Mouse (Mus musculus): ENCODE data around the gene Tmem115. TPM values are rescaled to one million over a fixed set of nuclear protein-coding genes. Genes with fewer than 3 reads are reported as not detected.
"Not testable (repeated sequence)": the region's sequence is repeated elsewhere in the genome, so short reads cannot be mapped to it uniquely, and the experiment has no call there.

The Tmem115 gene
- polyA plus RNA-seq, 1 experiment from 2014 or later, result 17.7 TPM

- Histone ChIP-seq H3K4me3 (ENCODE audit: inconsistent target) (peak within 1 kb of the TSS; percentile 49), H3K27ac (peak within 1 kb of the TSS; percentile 91), H3K79me2 (ENCODE audit: inconsistent target) (peaks cover 24% of the 10 kb centered on the region; the same call in 1 of the 2 replicates), H3K36me3 (ENCODE audit: inconsistent target) (peaks cover 10% of the 10 kb centered on the region; the same call in 1 of the 2 replicates)
- WGBS (ENCODE audit: missing documents), result 71% methylated on average over 18 of the region's 18 CpGs
Measured at GRCm38 (mm10) chr9:107567702-107568319, 34.1 kb downstream of the Tmem115 start, which contains the start of gene Hyal2. Gene Hyal2 (plus strand): TSS chr9:107567945.

DNA sequence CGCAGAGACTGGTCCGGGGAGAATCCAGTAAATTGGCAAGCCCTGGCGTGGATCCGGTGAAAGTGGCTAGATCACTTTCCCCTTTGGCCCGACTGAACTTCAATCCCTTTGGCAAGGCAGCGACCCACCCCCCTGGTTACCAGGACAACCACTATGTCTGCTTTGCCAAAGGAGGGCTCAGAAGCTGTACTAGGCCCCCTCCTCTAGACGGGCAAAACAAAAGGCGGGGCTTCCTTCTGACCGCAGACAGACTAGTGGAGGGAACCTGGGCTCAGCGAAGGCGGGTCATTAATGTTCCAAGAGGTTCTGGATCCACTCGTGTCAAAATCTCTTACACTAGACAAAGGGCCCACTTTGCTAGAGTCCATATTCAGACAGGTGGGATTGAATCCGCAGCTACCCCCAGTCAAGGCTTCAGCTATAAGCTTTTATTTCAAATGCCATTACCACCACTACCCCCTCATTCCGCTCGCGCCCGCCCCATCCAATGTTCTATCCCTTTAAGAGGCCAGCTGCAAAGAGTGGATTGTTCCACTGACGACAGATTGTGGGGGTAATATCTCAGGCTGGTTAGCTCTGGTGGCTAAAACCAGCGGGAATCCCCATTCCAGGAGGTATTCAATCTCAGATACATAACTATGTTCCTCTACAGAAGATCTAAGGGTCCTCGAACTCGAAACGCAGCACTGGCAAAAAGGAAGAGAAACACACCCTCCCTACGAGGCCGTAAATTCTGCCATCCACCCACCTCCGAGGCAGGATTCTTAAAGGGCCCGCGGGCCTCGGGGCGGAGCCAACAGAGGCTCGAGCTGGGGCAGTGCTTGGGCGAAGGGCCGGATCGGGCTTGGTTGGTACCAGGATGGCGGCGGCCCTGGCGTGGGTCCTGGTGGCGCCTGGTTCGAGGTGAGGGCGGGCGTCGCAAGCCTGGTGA lies 34.9 kb downstream of the Tmem115 start:
- WGBS (ENCODE audit: missing documents), result 4% methylated on average over 40 of the region's 41 CpGs
- peak overlapping the region; percentile 49 for H3K4me3 ChIP-seq (ENCODE audit: inconsistent target)
- H3K27ac ChIP-seq, result peak overlapping the region; percentile 91
- peaks cover 21% of the 10 kb centered on the region; the same call in 1 of the 2 replicates for H3K79me2 ChIP-seq (ENCODE audit: inconsistent target)
- peaks cover 10% of the 10 kb centered on the region; the same call in 1 of the 2 replicates for H3K36me3 ChIP-seq (ENCODE audit: inconsistent target)

DNA sequence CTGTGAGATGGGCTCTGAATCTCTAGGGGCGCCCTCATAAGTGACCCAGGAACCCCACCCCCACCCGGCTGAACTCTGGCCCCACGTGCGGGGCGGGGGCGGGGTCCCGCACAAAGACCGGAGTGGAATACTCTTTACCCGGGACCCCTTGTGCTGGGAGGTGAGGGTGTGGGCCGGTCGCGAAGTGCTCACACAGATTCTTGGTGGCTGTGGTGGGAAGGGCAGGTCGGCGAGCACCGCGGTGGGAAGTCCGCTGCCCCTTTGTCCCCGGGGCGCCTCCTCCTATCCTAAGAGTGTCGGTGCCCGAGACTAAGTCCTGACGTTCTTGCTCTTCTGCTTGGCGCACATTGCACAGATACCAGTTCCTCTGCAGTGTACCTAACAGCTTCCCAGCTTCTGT lies 35.5 kb downstream of the Tmem115 start:
- H3K79me2 ChIP-seq (ENCODE audit: inconsistent target), result peaks cover 14% of the 10 kb centered on the region; the same call in 1 of the 2 replicates
- WGBS (ENCODE audit: missing documents), result under 1% methylated on average over 23 of the region's 23 CpGs
- peaks cover 10% of the 10 kb centered on the region; the same call in 1 of the 2 replicates for H3K36me3 ChIP-seq (ENCODE audit: inconsistent target)
- H3K27ac ChIP-seq, result peak overlapping the region; percentile 91
- peak overlapping the region; percentile 49 for H3K4me3 ChIP-seq (ENCODE audit: inconsistent target)

DNA sequence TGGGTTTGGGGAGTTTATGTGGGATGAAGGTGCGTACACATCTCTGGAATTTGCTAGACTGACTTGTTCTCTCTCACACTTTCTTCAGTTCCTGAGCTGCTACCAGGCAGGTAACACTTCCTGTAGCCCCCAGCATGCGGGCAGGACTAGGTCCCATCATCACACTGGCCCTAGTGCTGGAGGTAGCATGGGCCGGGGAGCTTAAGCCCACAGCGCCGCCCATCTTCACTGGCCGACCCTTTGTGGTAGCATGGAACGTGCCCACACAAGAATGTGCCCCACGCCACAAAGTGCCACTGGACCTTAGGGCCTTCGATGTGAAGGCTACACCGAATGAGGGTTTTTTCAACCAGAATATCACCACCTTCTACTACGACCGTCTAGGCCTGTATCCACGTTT lies 36.3 kb downstream of the Tmem115 start:
- Histone ChIP-seq H3K4me3 (ENCODE audit: inconsistent target) (peak overlapping the region; percentile 49), H3K27ac (peak overlapping the region; percentile 91; the same call in 1 of the 2 replicates), H3K79me2 (ENCODE audit: inconsistent target) (peaks cover 11% of the 10 kb centered on the region; the same call in 1 of the 2 replicates), H3K36me3 (ENCODE audit: inconsistent target) (peaks cover 10% of the 10 kb centered on the region; the same call in 1 of the 2 replicates)
- WGBS (ENCODE audit: missing documents), result 86% methylated on average over 13 of the region's 13 CpGs

GRCm38 (mm10) chr9:107570845-107571244 lies 37.1 kb downstream of the Tmem115 start:
- WGBS (ENCODE audit: missing documents), result 96% methylated on average over 20 of the region's 21 CpGs
- H3K27ac ChIP-seq, result no peak overlapping the region
- no peak overlapping the region for H3K4me3 ChIP-seq (ENCODE audit: inconsistent target)
- H3K79me2 ChIP-seq (ENCODE audit: inconsistent target), result peaks cover 11% of the 10 kb centered on the region; the same call in 1 of the 2 replicates
- peaks cover 10% of the 10 kb centered on the region; the same call in 1 of the 2 replicates for H3K36me3 ChIP-seq (ENCODE audit: inconsistent target)

- H3K79me2 ChIP-seq (ENCODE audit: inconsistent target), result peaks cover 11% of the 10 kb centered on the region; the same call in 1 of the 2 replicates
- 95% methylated on average over 22 of the region's 22 CpGs for WGBS (ENCODE audit: missing documents)
- no peak overlapping the region for H3K4me3 ChIP-seq (ENCODE audit: inconsistent target)
- H3K36me3 ChIP-seq (ENCODE audit: inconsistent target), result peaks cover 10% of the 10 kb centered on the region; the same call in 1 of the 2 replicates
- H3K27ac ChIP-seq, result no peak overlapping the region
Measured at GRCm38 (mm10) chr9:107571534-107572326, 38.0 kb downstream of the Tmem115 start.

- Histone ChIP-seq H3K27ac (no peak overlapping the region), H3K36me3 (ENCODE audit: inconsistent target) (peaks cover 10% of the 10 kb centered on the region; the same call in 1 of the 2 replicates), H3K79me2 (ENCODE audit: inconsistent target) (peaks cover 16% of the 10 kb centered on the region), H3K4me3 (ENCODE audit: inconsistent target) (no peak overlapping the region)
- WGBS (ENCODE audit: missing documents), result 92% methylated on average over 2 of the region's 2 CpGs
Measured at GRCm38 (mm10) chr9:107572327-107572662, 38.5 kb downstream of the Tmem115 start.

- 89% methylated on average over 6 of the region's 6 CpGs for WGBS (ENCODE audit: missing documents)
- not testable (repeated sequence) for H3K4me3 ChIP-seq (ENCODE audit: inconsistent target); H3K36me3 ChIP-seq (ENCODE audit: inconsistent target); H3K27ac ChIP-seq
- H3K79me2 ChIP-seq (ENCODE audit: inconsistent target), result peaks cover 31% of the 10 kb centered on the region
Measured at GRCm38 (mm10) chr9:107573774-107574173, 40.0 kb downstream of the Tmem115 start.

- peaks cover 10% of the 10 kb centered on the region; the same call in 1 of the 2 replicates for H3K36me3 ChIP-seq (ENCODE audit: inconsistent target)
- H3K4me3 ChIP-seq (ENCODE audit: inconsistent target), result no peak overlapping the region
- peaks cover 22% of the 10 kb centered on the region for H3K79me2 ChIP-seq (ENCODE audit: inconsistent target)
- WGBS (ENCODE audit: missing documents), result 96% methylated on average over 14 of the region's 14 CpGs
- H3K27ac ChIP-seq, result peak overlapping the region; percentile 54; the same call in 1 of the 2 replicates
Measured at GRCm38 (mm10) chr9:107575579-107576356, 42.0 kb downstream of the Tmem115 start.

DNA sequence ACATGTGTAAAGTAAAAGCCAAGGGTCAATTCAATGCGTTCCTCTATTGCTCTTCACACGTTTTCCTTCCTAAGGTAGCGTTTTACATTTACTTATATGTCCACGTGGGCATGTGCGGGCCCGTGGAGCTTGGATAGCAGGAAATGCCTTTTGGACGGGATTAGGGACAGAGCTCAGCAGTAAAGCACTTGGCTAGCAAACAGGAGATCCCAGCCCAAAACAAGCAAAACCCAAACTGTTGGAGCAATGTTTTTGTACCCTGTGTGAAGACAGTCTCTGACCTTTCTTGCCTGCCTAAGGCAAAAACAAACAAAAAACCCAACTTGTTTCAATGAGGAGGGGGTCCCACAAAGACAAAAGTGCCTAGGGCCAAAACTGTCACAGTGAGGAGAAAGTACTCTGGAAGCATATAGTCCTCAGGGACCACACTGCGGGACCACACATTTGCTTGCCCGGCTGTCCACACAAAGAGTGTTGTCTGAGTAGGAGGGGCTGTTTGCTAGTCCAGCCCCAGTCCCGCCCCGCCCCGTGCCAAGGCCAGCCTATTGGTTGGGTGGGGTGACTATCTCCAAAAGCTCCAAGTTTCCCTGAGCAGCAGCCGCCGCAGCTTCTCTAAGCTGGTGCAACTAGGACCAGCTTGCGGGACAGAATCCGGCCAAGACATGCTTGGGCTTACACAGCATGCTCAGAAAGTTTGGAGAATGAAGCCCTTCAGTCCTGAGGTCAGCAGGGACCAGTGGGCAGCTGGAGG lies 42.8 kb downstream of the Tmem115 start, which contains the start of gene Hyal1:
Gene Hyal1 (plus strand): TSS at position 571 of the 751 bp plus-strand sequence.
- Histone ChIP-seq H3K36me3 (ENCODE audit: inconsistent target) (peaks cover 10% of the 10 kb centered on the region; the same call in 1 of the 2 replicates), H3K27ac (peak within 1 kb of the TSS; percentile 95), H3K4me3 (ENCODE audit: inconsistent target) (peak within 1 kb of the TSS; percentile 60), H3K79me2 (ENCODE audit: inconsistent target) (peaks cover 29% of the 10 kb centered on the region)
- 54% methylated on average over 16 of the region's 16 CpGs for WGBS (ENCODE audit: missing documents)

DNA sequence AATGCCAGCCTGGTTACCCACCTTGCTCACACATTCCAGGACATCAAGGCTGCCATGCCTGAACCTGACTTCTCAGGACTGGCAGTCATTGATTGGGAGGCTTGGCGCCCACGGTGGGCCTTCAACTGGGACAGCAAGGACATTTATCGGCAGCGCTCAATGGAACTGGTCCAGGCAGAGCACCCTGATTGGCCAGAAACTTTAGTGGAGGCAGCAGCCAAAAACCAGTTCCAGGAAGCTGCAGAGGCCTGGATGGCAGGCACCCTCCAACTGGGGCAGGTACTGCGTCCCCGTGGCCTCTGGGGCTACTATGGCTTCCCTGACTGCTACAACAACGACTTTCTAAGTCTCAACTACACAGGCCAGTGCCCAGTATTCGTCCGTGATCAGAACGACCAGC lies 44.1 kb downstream of the Tmem115 start:
- Histone ChIP-seq H3K79me2 (ENCODE audit: inconsistent target) (peaks cover 29% of the 10 kb centered on the region), H3K4me3 (ENCODE audit: inconsistent target) (peak overlapping the region; percentile 60), H3K36me3 (ENCODE audit: inconsistent target) (no peaks in the 10 kb centered on the region), H3K27ac (peak overlapping the region; percentile 95)
- WGBS (ENCODE audit: missing documents), result 93% methylated on average over 10 of the region's 10 CpGs

DNA sequence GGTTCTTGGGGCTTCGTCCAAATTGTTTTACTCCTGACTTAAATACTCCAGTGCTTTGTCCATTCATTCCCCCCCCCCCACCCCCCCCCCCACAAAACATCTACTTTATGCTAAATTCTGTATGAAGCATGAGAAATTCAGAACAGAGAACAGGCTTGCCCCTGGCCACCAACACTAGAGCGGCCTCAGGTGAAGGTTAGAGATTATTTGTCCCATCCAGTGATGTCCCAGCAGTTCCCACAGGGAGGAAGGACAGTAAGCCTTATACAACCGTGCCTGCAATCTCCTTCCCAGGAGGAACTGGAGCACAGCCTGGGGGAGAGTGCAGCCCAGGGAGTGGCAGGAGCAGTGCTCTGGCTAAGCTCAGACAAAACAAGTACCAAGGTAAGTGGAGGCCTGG lies 44.8 kb downstream of the Tmem115 start, which contains the start of gene Naa80:
Gene Naa80 (plus strand): TSS at position 301 of the 400 bp plus-strand sequence.
- Histone ChIP-seq H3K4me3 (ENCODE audit: inconsistent target) (peak within 1 kb of the TSS; percentile 83), H3K79me2 (ENCODE audit: inconsistent target) (peaks cover 29% of the 10 kb centered on the region), H3K36me3 (ENCODE audit: inconsistent target) (no peaks in the 10 kb centered on the region), H3K27ac (peak within 1 kb of the TSS; percentile 95)
- 90% methylated on average over 2 of the region's 3 CpGs for WGBS (ENCODE audit: missing documents)
